Mouse (Mus musculus) erythroid progenitor cell, adult 5-6 weeks (primary cell): ENCODE data around the gene Tbccd1. TPM values are rescaled to one million over a fixed set of nuclear protein-coding genes. Genes with fewer than 3 reads are reported as not detected.

Source experiments
- ATAC-seq: replicated peaks from 2 replicates; pipeline ENCODE4 v1.8.0; 2016; ENCODE audit warnings: moderate number of reproducible peaks, mild to moderate bottlenecking, moderate TSS enrichment, inconsistent platforms; ENCODE audit not compliant: poor library complexity, low FRiP score, severe bottlenecking
- total RNA-seq, 2 experiments: library from RNA; stranded (forward) in 1 of 2; stranded (reverse) in 1 of 2; fragments of 150-400 nt in 1 of 2; fragments of 186-747, 209-891 nt in 1 of 2; gene quantifications; 2 replicates each; pipeline versions ENCODE4 v1.2.3 to v1.2.4; 2015 to 2017; ENCODE audit warnings: low replicate concordance in 2 of 2

Gene Tbccd1
- total RNA-seq, 2 experiments from 2014 or later, result 90.5 to 105 TPM

GRCm38 (mm10) chr16:22876218-22877043, 19.0 kb upstream of the Tbccd1 start:
- no peak for ATAC-seq

- no peak for ATAC-seq
These were observed 15.9 kb upstream of the Tbccd1 start for GRCm38 (mm10) chr16:22873369-22873768.

- no peak for ATAC-seq
These were observed 14.9 kb upstream of the Tbccd1 start for GRCm38 (mm10) chr16:22872397-22872796.

- ATAC-seq, result peak; percentile 40
These were observed 696 bp downstream of the Tbccd1 start for GRCm38 (mm10) chr16:22856773-22857172.

- no peak for ATAC-seq
These were observed 4.8 kb downstream of the Tbccd1 start for GRCm38 (mm10) chr16:22852709-22853108.

- ATAC-seq, result no peak
These were observed 9.1 kb downstream of the Tbccd1 start for GRCm38 (mm10) chr16:22848331-22848730.

GRCm38 (mm10) chr16:22847686-22848085, 9.8 kb downstream of the Tbccd1 start:
- no peak for ATAC-seq

GRCm38 (mm10) chr16:22845481-22845880, 12.0 kb downstream of the Tbccd1 start:
- no peak for ATAC-seq

- ATAC-seq, result 0 out of 2 replicates have a peak, but pooled peaks have one; percentile 35
These were observed 12.6 kb downstream of the Tbccd1 start for GRCm38 (mm10) chr16:22844834-22845233.

- peak; percentile 92 for ATAC-seq
These were observed 13.2 kb downstream of the Tbccd1 start for GRCm38 (mm10) chr16:22844061-22844801.

GRCm38 (mm10) chr16:22842871-22843270, 14.6 kb downstream of the Tbccd1 start:
- no peak for ATAC-seq

- no peak for ATAC-seq
These were observed 18.2 kb downstream of the Tbccd1 start for GRCm38 (mm10) chr16:22839146-22839857.

- ATAC-seq, result no peak
These were observed 24.4 kb downstream of the Tbccd1 start for GRCm38 (mm10) chr16:22832932-22833525.

GRCm38 (mm10) chr16:22820731-22821130, 36.7 kb downstream of the Tbccd1 start:
- no peak for ATAC-seq

- no peak for ATAC-seq
These were observed 46.0 kb downstream of the Tbccd1 start, which contains the start of gene Crygs for GRCm38 (mm10) chr16:22811477-22811876. Crygs (minus strand) TSS chr16:22811577.

- ATAC-seq, result no peak
These were observed 49.9 kb downstream of the Tbccd1 start for GRCm38 (mm10) chr16:22807468-22808070.

- ATAC-seq, result no peak
These were observed 54.7 kb downstream of the Tbccd1 start for GRCm38 (mm10) chr16:22802786-22803185.

GRCm38 (mm10) chr16:22800849-22801109, 56.7 kb downstream of the Tbccd1 start:
- no peak for ATAC-seq

GRCm38 (mm10) chr16:22800026-22800848, 57.2 kb downstream of the Tbccd1 start:
- no peak for ATAC-seq
